Mouse (Mus musculus): ENCODE measurements around the gene Cdr2. TPM values are rescaled to one million over a fixed set of nuclear protein-coding genes. Genes with fewer than 3 reads are reported as not detected.
"Not testable (repeated sequence)": the region's sequence is repeated elsewhere in the genome, so short reads cannot be mapped to it uniquely, and the experiment has no call there.

Cdr2 gene
- total RNA-seq, 2 experiments from 2014 or later = 2.2 to 5.4 TPM

GRCm38 (mm10) chr7:121000065-121000822, 18.1 kb upstream of the Cdr2 start:
- no peak for TF ChIP-seq CTCF (IDR thresholded peaks at IDR 0.05)
- Histone ChIP-seq H3K4me3 (no peak overlapping the region), H3K27ac (no peak overlapping the region)
- DNase-seq = no peak
- intact Hi-C loops (cut with DNase I) = no loop called here

GRCm38 (mm10) chr7:120999021-120999530, 17.0 kb upstream of the Cdr2 start:
- intact Hi-C loops (cut with DNase I) = no loop called here

GRCm38 (mm10) chr7:120991191-120991590, 9.1 kb upstream of the Cdr2 start:
- Histone ChIP-seq H3K4me3 (no peak overlapping the region), H3K27ac (no peak overlapping the region)
- no peak for TF ChIP-seq CTCF (IDR thresholded peaks at IDR 0.05)
- DNase-seq = no peak
- intact Hi-C loops (cut with DNase I) = no loop called here

More at GRCm38 (mm10) chr7:120999021-120999530, 17.0 kb upstream of the Cdr2 start:
- Histone ChIP-seq H3K27ac (no peak overlapping the region), H3K4me3 (no peak overlapping the region)
- TF ChIP-seq CTCF (IDR thresholded peaks at IDR 0.05) = no peak
- DNase-seq = no peak

- no peak for TF ChIP-seq CTCF (IDR thresholded peaks at IDR 0.05)
- Histone ChIP-seq H3K4me3 (peak overlapping the region; percentile 93), H3K27ac (peak overlapping the region; percentile 92)
- intact Hi-C loops (cut with DNase I) = loop anchor here (2.0 kb wide), 1 partner anchor 52 kb away; the partner anchor contains the start of gene Mettl9
- no peak for DNase-seq
These were observed 856 bp upstream of the Cdr2 start for GRCm38 (mm10) chr7:120982968-120983367.

- peak; percentile 55 for DNase-seq
- no peak for TF ChIP-seq CTCF (IDR thresholded peaks at IDR 0.05)
- intact Hi-C loops (cut with DNase I) = no loop called here
- Histone ChIP-seq H3K27ac (peak overlapping the region; percentile 92), H3K4me3 (peak overlapping the region; percentile 93)
These were observed 884 bp downstream of the Cdr2 start for GRCm38 (mm10) chr7:120980931-120981924.

GRCm38 (mm10) chr7:120980041-120980440, 2.1 kb downstream of the Cdr2 start:
- no peak for TF ChIP-seq CTCF (IDR thresholded peaks at IDR 0.05)
- no peak for DNase-seq
- Histone ChIP-seq H3K27ac (no peak overlapping the region), H3K4me3 (no peak overlapping the region)
- intact Hi-C loops (cut with DNase I) = no loop called here

- peak; percentile 48 for DNase-seq
- no peak overlapping the region for H3K4me3 ChIP-seq
- no peak for TF ChIP-seq CTCF (IDR thresholded peaks at IDR 0.05)
- peak overlapping the region; percentile 46; the same call in 1 of the 2 replicates for H3K27ac ChIP-seq
- intact Hi-C loops (cut with DNase I) = no loop called here
These were observed 5.0 kb downstream of the Cdr2 start for GRCm38 (mm10) chr7:120977063-120977462.

- DNase-seq = no peak
- H3K27ac ChIP-seq = no peak overlapping the region
- H3K4me3 ChIP-seq = no peak overlapping the region
- no peak for TF ChIP-seq CTCF (IDR thresholded peaks at IDR 0.05)
- intact Hi-C loops (cut with DNase I) = no loop called here
These were observed 8.1 kb downstream of the Cdr2 start for GRCm38 (mm10) chr7:120974001-120974400.

GRCm38 (mm10) chr7:120972471-120972870, 9.6 kb downstream of the Cdr2 start:
- intact Hi-C loops (cut with DNase I); H3K27ac ChIP-seq; DNase-seq; H3K4me3 ChIP-seq: not testable (repeated sequence)

GRCm38 (mm10) chr7:120970112-120970511, 12.0 kb downstream of the Cdr2 start:
- no peak overlapping the region for H3K4me3 ChIP-seq
- TF ChIP-seq CTCF (IDR thresholded peaks at IDR 0.05) = no peak
- no peak overlapping the region for H3K27ac ChIP-seq
- intact Hi-C loops (cut with DNase I) = no loop called here
- no peak for DNase-seq

- Histone ChIP-seq H3K4me3 (no peak overlapping the region), H3K27ac (no peak overlapping the region)
- intact Hi-C loops (cut with DNase I) = no loop called here
- no peak for TF ChIP-seq CTCF (IDR thresholded peaks at IDR 0.05)
- no peak for DNase-seq
These were observed 12.9 kb downstream of the Cdr2 start for GRCm38 (mm10) chr7:120969221-120969620.

GRCm38 (mm10) chr7:120963126-120963525, 19.0 kb downstream of the Cdr2 start:
- Histone ChIP-seq H3K27ac (no peak overlapping the region), H3K4me3 (no peak overlapping the region)
- no peak for DNase-seq
- intact Hi-C loops (cut with DNase I) = no loop called here
- TF ChIP-seq CTCF (IDR thresholded peaks at IDR 0.05) = no peak

GRCm38 (mm10) chr7:120961893-120962292, 20.2 kb downstream of the Cdr2 start:
- no peak for TF ChIP-seq CTCF (IDR thresholded peaks at IDR 0.05)
- intact Hi-C loops (cut with DNase I) = no loop called here
- DNase-seq = no peak

More at GRCm38 (mm10) chr7:120961893-120962292, 20.2 kb downstream of the Cdr2 start:
- no peak overlapping the region for H3K4me3 ChIP-seq
- H3K27ac ChIP-seq = no peak overlapping the region
